Mouse (Mus musculus): Measurements from ENCODE around the gene Gm49358.

DNA sequence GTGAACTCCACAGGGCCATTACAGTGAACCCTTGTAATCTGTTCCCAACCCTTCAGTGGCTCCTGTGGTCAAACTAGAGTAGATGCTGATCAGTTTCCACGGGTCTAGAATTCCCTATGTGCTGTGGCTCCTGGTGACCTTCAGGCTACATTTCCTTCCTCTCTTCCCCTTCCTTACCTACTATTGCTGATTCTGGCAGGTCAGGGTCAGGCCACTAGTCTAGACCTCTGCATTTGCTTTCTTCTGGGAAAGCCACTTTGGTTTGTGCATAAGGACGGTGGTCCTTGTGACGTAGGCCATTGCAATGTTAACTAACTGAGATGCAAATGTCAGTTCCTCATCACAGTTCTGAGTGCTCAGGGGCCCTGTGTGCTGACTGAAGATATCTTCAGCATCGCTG is 96.6 kb downstream of the Gm49358 start:
- TF ChIP-seq CTCF (IDR thresholded peaks at IDR 0.05; ENCODE audit: insufficient read depth, low read length) (no peak), POLR2A (IDR thresholded peaks at IDR 0.05; ENCODE audit: borderline replicate concordance, extremely low read depth, low read depth, low read length) (no peak)
